Mouse (Mus musculus): ENCODE data around the gene Nck2. TPM values are rescaled to one million over a fixed set of nuclear protein-coding genes. Genes with fewer than 3 reads are reported as not detected.

Nck2 gene
- polyA plus RNA-seq, 1 experiment from 2014 or later, result 41.4 TPM

GRCm38 (mm10) chr1:43583564-43583963 lies 139.2 kb downstream of the Nck2 start:
- Histone ChIP-seq H3K27me3 (ENCODE audit: control insufficient read depth, insufficient read depth, low read length) (no peaks in the 10 kb centered on the region), H3K36me3 (ENCODE audit: control insufficient read depth, insufficient read depth, low read length) (no peaks in the 10 kb centered on the region), H3K9me3 (ENCODE audit: control insufficient read depth, low read length) (no peaks in the 10 kb centered on the region), H3K4me1 (replicated peaks; ENCODE audit: control insufficient read depth, insufficient read depth) (no peaks in the 10 kb centered on the region), H3K4me2 (replicated peaks; ENCODE audit: low read depth) (no peak overlapping the region), H3K4me3 (ENCODE audit: low read depth, low read length) (no peak overlapping the region), H3K27ac (replicated peaks) (no peak overlapping the region), H3K9ac (ENCODE audit: low read length) (no peak overlapping the region)
- DNase-seq (ENCODE audit: low spot score) (no peak), ATAC-seq (ENCODE audit: low FRiP score, low TSS enrichment) (no peak)
- WGBS, result 81% methylated on average over 1 of the region's 1 CpGs
- TF ChIP-seq EP300 (optimal IDR thresholded peaks at IDR 0.05), result no peak
- no peak for TF ChIP-seq CTCF (IDR thresholded peaks at IDR 0.05; ENCODE audit: low read depth)

- no peaks in the 10 kb centered on the region for H3K4me1 ChIP-seq (replicated peaks; ENCODE audit: control insufficient read depth, insufficient read depth)
- ATAC-seq (ENCODE audit: low FRiP score, low TSS enrichment) (no peak), DNase-seq (ENCODE audit: low spot score) (no peak)
- no peak overlapping the region for H3K4me3 ChIP-seq (ENCODE audit: low read depth, low read length)
- H3K27me3 ChIP-seq (ENCODE audit: control insufficient read depth, insufficient read depth, low read length), result no peaks in the 10 kb centered on the region
- no peak for TF ChIP-seq CTCF (IDR thresholded peaks at IDR 0.05; ENCODE audit: low read depth)
- TF ChIP-seq EP300 (optimal IDR thresholded peaks at IDR 0.05), result no peak
- 92% methylated on average over 1 of the region's 1 CpGs for WGBS
- H3K36me3 ChIP-seq (ENCODE audit: control insufficient read depth, insufficient read depth, low read length), result no peaks in the 10 kb centered on the region
- H3K4me2 ChIP-seq (replicated peaks; ENCODE audit: low read depth), result no peak overlapping the region
- no peaks in the 10 kb centered on the region for H3K9me3 ChIP-seq (ENCODE audit: control insufficient read depth, low read length)
- no peak overlapping the region for H3K9ac ChIP-seq (ENCODE audit: low read length)
- no peak overlapping the region for H3K27ac ChIP-seq (replicated peaks)
Observed at GRCm38 (mm10) chr1:43589001-43589400, 144.6 kb downstream of the Nck2 start.

- H3K9me3 ChIP-seq (ENCODE audit: control insufficient read depth, low read length), result no peaks in the 10 kb centered on the region
- H3K4me3 ChIP-seq (ENCODE audit: low read depth, low read length), result no peak overlapping the region
- no peaks in the 10 kb centered on the region for H3K4me1 ChIP-seq (replicated peaks; ENCODE audit: control insufficient read depth, insufficient read depth)
- H3K9ac ChIP-seq (ENCODE audit: low read length), result no peak overlapping the region
- no peak overlapping the region for H3K4me2 ChIP-seq (replicated peaks; ENCODE audit: low read depth)
- no peak for TF ChIP-seq EP300 (optimal IDR thresholded peaks at IDR 0.05)
- TF ChIP-seq CTCF (IDR thresholded peaks at IDR 0.05; ENCODE audit: low read depth), result no peak
- ATAC-seq (ENCODE audit: low FRiP score, low TSS enrichment) (no peak), DNase-seq (ENCODE audit: low spot score) (no peak)
- no peaks in the 10 kb centered on the region for H3K27me3 ChIP-seq (ENCODE audit: control insufficient read depth, insufficient read depth, low read length)
- WGBS, result 47% methylated on average over 2 of the region's 2 CpGs
- H3K27ac ChIP-seq (replicated peaks), result no peak overlapping the region
- no peaks in the 10 kb centered on the region for H3K36me3 ChIP-seq (ENCODE audit: control insufficient read depth, insufficient read depth, low read length)
Observed at GRCm38 (mm10) chr1:43589910-43590309, 145.5 kb downstream of the Nck2 start.

- Histone ChIP-seq H3K4me3 (ENCODE audit: low read depth, low read length) (no peak overlapping the region), H3K9ac (ENCODE audit: low read length) (no peak overlapping the region), H3K4me2 (replicated peaks; ENCODE audit: low read depth) (no peak overlapping the region), H3K9me3 (ENCODE audit: control insufficient read depth, low read length) (no peaks in the 10 kb centered on the region), H3K27ac (replicated peaks) (no peak overlapping the region), H3K4me1 (replicated peaks; ENCODE audit: control insufficient read depth, insufficient read depth) (no peaks in the 10 kb centered on the region), H3K27me3 (ENCODE audit: control insufficient read depth, insufficient read depth, low read length) (no peaks in the 10 kb centered on the region), H3K36me3 (ENCODE audit: control insufficient read depth, insufficient read depth, low read length) (no peaks in the 10 kb centered on the region)
- TF ChIP-seq CTCF (IDR thresholded peaks at IDR 0.05; ENCODE audit: low read depth), result peak; percentile 24; the same call in 1 of the 2 replicates
- no peak for TF ChIP-seq EP300 (optimal IDR thresholded peaks at IDR 0.05)
- peak; percentile 42; the same call in 1 of the 2 replicates for ATAC-seq (ENCODE audit: low FRiP score, low TSS enrichment)
- DNase-seq (ENCODE audit: low spot score), result no peak
- WGBS, result 48% methylated on average over 1 of the region's 1 CpGs
Observed at GRCm38 (mm10) chr1:43590727-43591126, 146.3 kb downstream of the Nck2 start.

GRCm38 (mm10) chr1:43593069-43593468 lies 148.7 kb downstream of the Nck2 start:
- TF ChIP-seq EP300 (optimal IDR thresholded peaks at IDR 0.05) (no peak), CTCF (IDR thresholded peaks at IDR 0.05; ENCODE audit: low read depth) (no peak)
- H3K4me1 ChIP-seq (replicated peaks; ENCODE audit: control insufficient read depth, insufficient read depth), result no peaks in the 10 kb centered on the region
- DNase-seq (ENCODE audit: low spot score), result no peak
- no peak overlapping the region for H3K27ac ChIP-seq (replicated peaks)
- H3K9me3 ChIP-seq (ENCODE audit: control insufficient read depth, low read length), result no peaks in the 10 kb centered on the region
- no peaks in the 10 kb centered on the region for H3K27me3 ChIP-seq (ENCODE audit: control insufficient read depth, insufficient read depth, low read length)
- H3K4me3 ChIP-seq (ENCODE audit: low read depth, low read length), result no peak overlapping the region
- H3K36me3 ChIP-seq (ENCODE audit: control insufficient read depth, insufficient read depth, low read length), result no peaks in the 10 kb centered on the region
- 75% methylated on average over 3 of the region's 3 CpGs for WGBS
- no peak overlapping the region for H3K9ac ChIP-seq (ENCODE audit: low read length)
- no peak overlapping the region for H3K4me2 ChIP-seq (replicated peaks; ENCODE audit: low read depth)
- ATAC-seq (ENCODE audit: low FRiP score, low TSS enrichment), result no peak

GRCm38 (mm10) chr1:43594738-43595137 lies 150.4 kb downstream of the Nck2 start:
- Histone ChIP-seq H3K27me3 (ENCODE audit: control insufficient read depth, insufficient read depth, low read length) (no peaks in the 10 kb centered on the region), H3K9ac (ENCODE audit: low read length) (no peak overlapping the region), H3K9me3 (ENCODE audit: control insufficient read depth, low read length) (no peaks in the 10 kb centered on the region), H3K36me3 (ENCODE audit: control insufficient read depth, insufficient read depth, low read length) (no peaks in the 10 kb centered on the region), H3K4me3 (ENCODE audit: low read depth, low read length) (no peak overlapping the region), H3K27ac (replicated peaks) (no peak overlapping the region), H3K4me2 (replicated peaks; ENCODE audit: low read depth) (no peak overlapping the region), H3K4me1 (replicated peaks; ENCODE audit: control insufficient read depth, insufficient read depth) (no peaks in the 10 kb centered on the region)
- TF ChIP-seq CTCF (IDR thresholded peaks at IDR 0.05; ENCODE audit: low read depth), result no peak
- TF ChIP-seq EP300 (optimal IDR thresholded peaks at IDR 0.05), result no peak
- DNase-seq (ENCODE audit: low spot score), result no peak
- ATAC-seq (ENCODE audit: low FRiP score, low TSS enrichment), result 0 out of 2 replicates have a peak, but pooled peaks have one; percentile 29
- WGBS, result 57% methylated on average over 4 of the region's 4 CpGs

Measured in stomach, postnatal 0 days (tissue).